Mouse (Mus musculus) large intestine, adult 2 months (tissue): ENCODE data around the gene Slc43a3. TPM values are rescaled to one million over a fixed set of nuclear protein-coding genes. Genes with fewer than 3 reads are reported as not detected.
A peak's percentile ranks its signal among the peaks of the same experiment; 100 is the strongest.
"Not testable (repeated sequence)": the region's sequence is repeated elsewhere in the genome, so short reads cannot be mapped to it uniquely, and the experiment has no call there.

Source experiments
- DNase-seq: peaks from one replicate; pipeline ENCODE4 v3.0.0-alpha.2; 2012; ENCODE audit warnings: low read depth, low spot score
- WGBS: fragments of 180-500 bp; shearing (Covaris S2); methylation state at CpG from one replicate; pipeline ENCODE4 v1.1.7; 2018; 5-methylcytosine and 5-hydroxymethylcytosine counted together
- polyA plus RNA-seq: library from polyadenylated mRNA; depleted of rRNA; stranded (reverse); fragments of >200 nt; gene quantifications from 2 replicates; pipeline ENCODE4 v1.2.3, GENCODE M21; 2012; rRNA removed

The Slc43a3 gene
- 21.8 and 48.3 TPM in 2 replicates for polyA plus RNA-seq

DNA sequence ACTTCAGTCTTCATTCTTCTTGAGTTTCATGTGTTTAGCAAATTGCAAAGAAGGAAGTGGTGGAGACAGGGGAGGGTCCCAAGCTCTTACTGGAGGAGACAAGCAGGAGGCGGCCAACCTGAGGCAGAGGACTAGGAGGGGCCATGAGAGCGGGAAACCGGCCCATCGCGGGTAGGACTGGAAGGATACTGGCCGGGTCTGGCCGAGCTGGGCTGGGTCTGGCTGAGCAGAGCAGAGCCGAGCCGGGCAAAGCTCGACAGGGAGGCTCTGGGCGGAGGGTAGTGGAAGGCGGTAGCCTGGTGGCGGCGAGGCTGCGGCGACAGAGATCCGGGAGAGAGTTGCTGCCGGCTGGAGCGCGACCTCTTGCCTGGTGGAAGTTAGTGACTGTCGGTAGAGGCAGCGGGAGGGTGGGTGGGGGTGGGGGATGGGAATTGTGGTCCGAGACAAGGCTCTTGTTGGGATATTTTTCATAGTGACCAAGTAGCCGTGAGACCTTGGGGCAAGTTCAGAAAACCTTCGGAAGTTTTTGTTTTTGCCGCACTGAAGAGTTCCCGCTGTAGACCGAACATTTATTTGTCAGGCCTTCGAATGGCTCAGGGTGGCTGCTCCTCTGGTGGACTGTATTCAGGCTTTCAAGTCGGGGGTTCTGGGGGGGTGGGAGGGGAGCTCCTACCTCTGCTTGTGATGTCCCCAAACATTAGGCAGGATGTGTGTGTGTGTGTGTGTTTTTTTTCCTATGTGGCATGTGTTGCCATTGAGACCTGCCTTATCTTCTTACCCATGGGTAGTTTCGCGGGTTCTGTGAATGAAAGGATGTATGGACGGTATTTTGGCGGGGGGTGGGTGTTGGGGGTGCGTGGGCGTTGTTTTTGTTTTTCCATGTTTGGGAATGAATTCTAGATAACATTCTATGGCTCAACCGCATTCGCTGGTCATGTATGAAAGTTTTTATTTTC is at the start of gene Slc43a3:
Gene Slc43a3 (plus strand): TSS at position 106 of the 956 bp plus-strand sequence.
- peak; percentile 13 for DNase-seq
- 12% methylated on average over 38 of the region's 38 CpGs for WGBS

DNA sequence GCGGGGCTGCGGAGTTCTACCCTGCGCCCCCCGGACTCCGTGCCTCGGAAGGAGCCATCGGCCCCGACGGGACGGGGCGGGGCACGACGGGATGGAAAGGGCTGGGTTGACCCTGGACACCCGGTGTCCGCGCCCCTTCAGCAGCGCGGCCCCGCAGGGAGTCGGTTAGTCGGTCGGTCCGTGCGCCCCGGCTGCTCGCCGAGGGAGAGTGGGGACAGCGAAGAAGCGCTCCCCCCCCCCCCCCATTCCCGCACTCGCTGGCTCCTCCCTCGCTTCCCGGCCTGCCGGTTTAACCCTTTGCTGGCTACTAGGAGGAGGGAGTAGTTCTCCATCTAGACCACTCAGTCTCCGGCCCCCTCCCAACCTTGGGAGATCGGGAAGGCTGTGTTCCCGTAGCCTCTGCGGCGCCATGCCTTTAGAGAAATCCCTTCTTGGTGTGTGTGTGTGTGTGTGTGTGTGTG is 49.5 kb upstream of the Slc43a3 start:
- no peak for DNase-seq
- WGBS = under 1% methylated on average over 37 of the region's 39 CpGs

- no peak for DNase-seq
- WGBS = under 1% methylated on average over 58 of the region's 58 CpGs
Observed at GRCm38 (mm10) chr2:84887411-84888271, 48.7 kb upstream of the Slc43a3 start.

GRCm38 (mm10) chr2:84888657-84889315 is 47.6 kb upstream of the Slc43a3 start:
- DNase-seq = no peak
- 3% methylated on average over 28 of the region's 28 CpGs for WGBS

GRCm38 (mm10) chr2:84889316-84890044 is 46.9 kb upstream of the Slc43a3 start:
- DNase-seq = no peak
- WGBS = 15% methylated on average over 14 of the region's 14 CpGs

GRCm38 (mm10) chr2:84890045-84890340 is 46.4 kb upstream of the Slc43a3 start:
- 1% methylated on average over 5 of the region's 5 CpGs for WGBS

DNA sequence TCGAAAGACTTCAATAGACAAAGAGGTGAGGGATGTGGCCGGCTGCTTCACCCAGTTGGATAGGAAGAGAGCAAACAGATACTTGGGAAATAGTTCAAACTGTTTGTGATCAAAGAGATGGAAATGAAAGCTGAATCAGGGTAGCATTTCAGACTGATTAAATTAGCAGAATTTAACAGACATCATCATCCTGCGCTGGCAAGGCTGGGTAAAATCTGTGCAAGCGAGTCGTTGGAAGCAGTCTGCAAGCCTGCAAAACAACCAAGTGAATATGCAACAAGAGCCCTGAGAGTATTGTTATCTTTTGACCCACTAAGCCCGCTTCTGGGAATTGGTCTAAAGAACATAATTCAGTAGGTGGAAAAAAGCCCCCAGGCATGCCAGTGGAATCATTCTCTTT is 43.0 kb upstream of the Slc43a3 start:
- 57% methylated on average over 6 of the region's 6 CpGs for WGBS
- no peak for DNase-seq

More at GRCm38 (mm10) chr2:84890045-84890340, 46.4 kb upstream of the Slc43a3 start:
- no peak for DNase-seq

DNA sequence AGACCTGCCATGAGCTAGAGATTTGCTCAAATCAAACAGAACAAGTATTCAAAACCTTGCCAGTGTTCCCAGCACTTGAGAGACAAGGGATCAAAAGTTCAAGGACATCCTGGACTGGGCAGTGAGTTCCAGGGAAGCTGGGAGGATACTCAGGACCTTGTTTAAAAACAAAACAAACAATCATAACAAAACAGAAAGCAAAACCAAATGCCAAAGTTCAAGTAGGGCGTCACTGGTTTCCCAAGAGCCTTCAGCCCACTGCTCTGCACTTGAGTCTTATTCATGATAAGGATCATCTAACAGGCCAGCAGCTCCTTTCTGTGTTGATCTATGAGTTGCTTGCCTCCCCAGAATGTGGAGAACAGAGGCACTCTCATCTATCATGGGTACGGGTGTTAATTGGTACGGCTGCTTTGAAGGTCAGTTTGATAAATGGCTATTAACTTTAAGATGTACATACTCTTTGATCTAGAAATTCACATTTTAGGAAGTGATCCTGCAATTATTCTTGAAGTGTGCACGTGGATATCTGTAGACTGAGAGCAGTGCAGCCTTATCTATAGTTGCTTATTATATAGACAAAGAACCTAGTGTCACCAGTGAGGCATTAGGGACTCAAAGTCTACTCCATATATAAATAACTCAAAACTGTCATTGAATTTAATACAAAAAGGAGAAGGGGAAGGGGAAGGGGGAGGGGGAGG is 40.7 kb upstream of the Slc43a3 start:
- no peak for DNase-seq
- 39% methylated on average over 4 of the region's 4 CpGs for WGBS

- 89% methylated on average over 6 of the region's 6 CpGs for WGBS
- DNase-seq = not testable (repeated sequence)
Observed at GRCm38 (mm10) chr2:84896686-84897085, 39.7 kb upstream of the Slc43a3 start.

- 55% methylated on average over 3 of the region's 3 CpGs for WGBS
- DNase-seq = no peak
Observed at GRCm38 (mm10) chr2:84912722-84913121, 23.7 kb upstream of the Slc43a3 start.

DNA sequence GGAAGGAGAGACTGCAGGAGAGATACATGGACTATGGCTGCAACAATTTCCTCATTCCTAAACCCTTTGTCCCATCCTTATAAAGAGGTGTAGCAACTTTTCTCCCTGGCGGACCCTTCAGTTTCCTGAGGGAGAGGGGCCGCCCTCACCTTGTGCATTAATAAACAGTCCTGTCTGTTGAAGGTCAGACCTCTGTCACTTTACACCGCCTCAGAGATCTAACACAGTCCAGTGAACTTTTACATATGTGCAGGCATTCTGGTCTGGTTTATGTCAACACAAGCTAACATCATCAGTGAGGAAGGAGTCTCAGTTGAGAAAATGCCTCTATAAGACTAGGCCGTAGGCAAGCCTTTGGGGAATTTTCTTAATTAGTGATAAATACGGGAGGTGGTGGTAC is 22.5 kb upstream of the Slc43a3 start:
- no peak for DNase-seq
- 71% methylated on average over 5 of the region's 5 CpGs for WGBS

GRCm38 (mm10) chr2:84915330-84915729 is 21.0 kb upstream of the Slc43a3 start:
- no peak for DNase-seq
- WGBS = 67% methylated on average over 3 of the region's 3 CpGs

- no peak for DNase-seq
- 54% methylated on average over 8 of the region's 8 CpGs for WGBS
Observed at GRCm38 (mm10) chr2:84916548-84917320, 19.6 kb upstream of the Slc43a3 start.

DNA sequence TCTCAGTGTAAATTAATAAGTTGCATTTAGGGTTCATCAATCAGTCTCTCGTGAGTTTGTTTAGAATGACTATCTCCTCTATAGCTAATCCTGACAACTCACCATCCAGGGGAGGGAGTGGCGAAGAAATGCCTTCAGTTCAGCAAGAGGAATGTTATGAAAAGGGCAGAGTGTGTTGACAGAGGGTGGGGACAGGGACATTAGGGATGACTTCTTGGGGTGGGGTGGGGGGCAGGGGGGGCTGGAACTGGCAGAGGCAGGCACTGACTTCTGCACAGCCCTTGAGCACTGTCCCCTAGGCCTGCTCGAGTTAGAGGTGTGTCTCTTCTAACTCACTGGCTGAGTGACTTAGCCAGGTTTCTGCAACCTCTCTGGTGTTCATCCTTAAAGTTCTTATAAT is 18.2 kb upstream of the Slc43a3 start:
- DNase-seq = no peak
- WGBS = 22% methylated on average over 3 of the region's 3 CpGs

DNA sequence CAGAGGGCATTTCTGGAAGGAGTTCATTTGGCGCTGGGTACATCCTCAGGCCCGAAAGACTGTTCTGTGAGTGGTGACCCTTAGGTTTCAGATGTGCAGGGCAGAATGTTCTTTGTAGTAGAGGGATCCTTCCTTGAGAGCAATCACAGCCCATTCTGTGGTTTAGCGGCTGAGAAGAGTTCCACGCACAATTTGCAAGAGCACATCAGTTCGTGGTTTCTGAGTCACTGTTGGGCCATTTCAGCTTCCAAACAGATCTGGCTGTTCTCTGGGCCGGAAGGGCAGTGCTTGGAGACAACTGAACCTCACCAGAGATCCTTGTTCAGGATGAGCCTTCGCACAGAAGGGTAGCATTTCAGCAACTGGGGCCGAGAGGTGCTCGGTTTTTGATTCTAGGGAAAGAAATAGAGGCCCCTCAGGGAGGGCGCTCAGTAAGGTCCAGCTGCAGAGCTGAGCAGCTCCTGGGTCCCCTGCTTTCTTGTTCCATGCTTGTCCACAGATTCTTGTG is 16.7 kb upstream of the Slc43a3 start:
- 88% methylated on average over 10 of the region's 10 CpGs for WGBS
- no peak for DNase-seq

DNA sequence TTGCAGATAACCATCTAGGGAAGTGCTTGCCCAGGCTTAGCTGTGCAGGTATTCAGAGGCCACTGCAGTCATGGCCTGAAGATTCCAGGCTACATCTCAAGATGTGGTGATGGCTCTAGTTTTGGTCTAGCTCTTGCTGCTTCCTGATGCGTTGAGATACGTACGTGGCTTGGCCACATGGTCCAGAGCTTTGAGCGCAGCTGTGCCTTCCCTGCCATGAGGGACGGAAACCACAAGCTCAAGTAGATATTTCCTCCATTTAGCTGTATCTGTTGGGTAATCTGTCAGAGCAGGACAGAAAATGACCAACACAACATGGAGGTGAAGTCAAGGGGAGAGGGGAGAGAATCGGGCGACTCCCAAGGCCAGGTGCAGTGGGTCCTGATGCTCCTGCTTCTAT is 6.2 kb upstream of the Slc43a3 start:
- no peak for DNase-seq
- 81% methylated on average over 7 of the region's 7 CpGs for WGBS

DNA sequence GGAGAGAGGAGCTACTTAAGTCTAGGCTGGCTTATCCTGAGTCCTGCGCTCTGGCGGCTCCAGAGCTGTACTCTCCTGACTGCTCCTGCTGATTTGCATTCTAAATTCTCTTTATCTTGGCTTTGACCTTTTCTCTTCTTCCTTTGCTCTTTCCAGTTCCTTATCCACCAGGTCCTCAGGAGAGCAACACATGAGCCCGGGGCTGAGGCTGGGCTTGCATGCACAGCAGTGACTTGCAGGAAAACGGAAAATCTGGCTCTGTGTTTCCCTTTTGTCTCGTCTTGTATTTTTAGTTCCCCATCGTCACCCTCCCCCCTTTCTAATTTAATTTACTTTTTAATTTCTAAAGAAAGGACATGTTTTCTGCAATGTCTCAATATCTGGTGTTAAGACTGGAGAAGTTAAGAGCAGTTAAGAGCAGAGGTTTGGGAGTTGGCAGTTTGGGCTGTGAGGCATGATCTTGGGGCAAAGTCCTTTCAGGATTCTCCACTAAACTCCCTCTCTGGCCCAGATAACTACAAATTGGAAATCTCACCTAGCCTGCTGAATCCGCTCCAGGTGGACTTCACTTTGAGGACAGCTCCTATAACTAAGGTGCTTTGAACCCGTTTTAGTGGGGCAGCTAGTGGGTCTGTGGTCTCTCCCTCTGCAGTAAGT is 2.3 kb upstream of the Slc43a3 start:
- DNase-seq = no peak
- 64% methylated on average over 8 of the region's 8 CpGs for WGBS
